Mouse (Mus musculus): Measurements from ENCODE around the gene Pzp. TPM values are rescaled to one million over a fixed set of nuclear protein-coding genes. Genes with fewer than 3 reads are reported as not detected.

Pzp gene
- polyA plus RNA-seq, 1 experiment: not detected

DNA sequence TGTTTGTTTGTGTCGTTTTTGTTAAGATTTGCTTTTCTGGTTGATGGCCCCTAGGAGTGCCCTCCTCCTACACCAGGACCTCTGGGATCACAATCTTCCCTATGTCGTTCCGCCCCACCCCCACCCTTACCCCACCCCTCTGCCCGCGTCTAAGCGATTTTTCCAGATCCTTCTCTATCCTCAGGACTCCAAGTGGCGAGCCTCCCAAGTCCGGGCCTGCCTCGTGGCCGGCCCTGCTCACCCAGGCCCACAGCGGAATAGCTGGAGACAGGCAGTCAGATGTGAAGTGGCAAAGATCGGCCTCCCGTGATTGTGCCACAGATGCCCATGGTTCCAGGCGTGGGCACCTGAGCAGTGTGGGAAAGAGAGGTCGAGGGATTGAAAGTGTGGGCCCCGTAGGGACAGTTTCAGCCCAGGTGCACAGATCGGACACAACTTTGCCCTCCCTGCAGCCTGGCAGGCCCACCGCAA, 87.6 kb downstream of the Pzp start:
- Histone ChIP-seq H3K79me3 (ENCODE audit: low read depth) (peaks cover 35% of the 10 kb centered on the region), H3K79me2 (ENCODE audit: control insufficient read depth, insufficient read depth) (peaks cover 43% of the 10 kb centered on the region), H3K27me3 (ENCODE audit: control insufficient read depth, insufficient read depth, insufficient read length) (no peaks in the 10 kb centered on the region), H3K36me3 (ENCODE audit: control insufficient read depth, insufficient read depth) (peaks cover 29% of the 10 kb centered on the region), H3K4me3 (ENCODE audit: insufficient read depth, poor library complexity, severe bottlenecking) (peak overlapping the region; percentile 92), H3ac (ENCODE audit: control insufficient read depth, insufficient read length, low read depth) (peak overlapping the region; percentile 58)
- TF ChIP-seq MYOD1 (IDR thresholded peaks at IDR 0.05; ENCODE audit: control insufficient read depth, insufficient read length, low read depth) (no peak), CTCF (IDR thresholded peaks at IDR 0.05; ENCODE audit: control insufficient read depth, insufficient read depth, insufficient read length) (no peak), USF1 (IDR thresholded peaks at IDR 0.05; ENCODE audit: low read depth) (no peak), FOSL1 (IDR thresholded peaks at IDR 0.05; ENCODE audit: insufficient read depth, low read length, poor library complexity, severe bottlenecking) (no peak), MAX (IDR thresholded peaks at IDR 0.05) (no peak), MYOG (IDR thresholded peaks at IDR 0.05; ENCODE audit: control insufficient read depth, extremely low read depth, insufficient read length) (no peak), CEBPB (IDR thresholded peaks at IDR 0.05; ENCODE audit: low read depth) (no peak)

DNA sequence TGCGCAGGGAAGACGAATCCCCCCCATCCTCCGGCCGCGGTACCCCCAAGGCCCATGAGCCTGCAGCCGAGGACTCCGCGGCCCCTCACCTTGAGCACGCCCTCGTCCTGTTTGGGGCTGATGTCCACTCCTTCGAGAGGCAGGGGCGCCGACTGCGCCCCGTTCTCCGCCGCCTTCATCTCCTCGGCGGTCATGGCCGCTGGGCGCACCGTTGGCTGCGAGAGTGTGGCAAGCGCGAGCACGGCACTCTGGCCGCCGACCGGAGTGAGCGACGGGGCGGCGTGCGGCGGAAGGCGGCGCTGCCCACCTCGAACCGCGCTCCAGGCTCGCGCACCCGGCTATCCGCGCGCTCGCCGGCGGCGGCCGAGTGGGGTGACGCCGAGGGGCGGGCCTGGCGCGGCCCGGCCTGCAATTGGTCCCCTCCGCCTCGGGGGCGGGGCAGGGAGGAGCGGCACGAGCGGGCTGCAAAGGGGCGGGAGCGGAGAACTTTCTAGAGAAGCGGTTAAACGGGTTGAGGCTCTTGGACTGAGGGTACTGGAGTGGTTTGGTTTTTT, 88.1 kb downstream of the Pzp start, which contains the start of gene Fkbp4:
Gene Fkbp4, minus strand, starts transcription at position 361 of the 554 bp plus-strand sequence.
- peaks cover 43% of the 10 kb centered on the region for H3K79me2 ChIP-seq (ENCODE audit: control insufficient read depth, insufficient read depth)
- peak within 1 kb of the TSS; percentile 92 for H3K4me3 ChIP-seq (ENCODE audit: insufficient read depth, poor library complexity, severe bottlenecking)
- TF ChIP-seq MYOD1 (IDR thresholded peaks at IDR 0.05; ENCODE audit: control insufficient read depth, insufficient read length, low read depth) (no peak), MAX (IDR thresholded peaks at IDR 0.05) (no peak), MYOG (IDR thresholded peaks at IDR 0.05; ENCODE audit: control insufficient read depth, extremely low read depth, insufficient read length) (no peak), FOSL1 (IDR thresholded peaks at IDR 0.05; ENCODE audit: insufficient read depth, low read length, poor library complexity, severe bottlenecking) (no peak), CEBPB (IDR thresholded peaks at IDR 0.05; ENCODE audit: low read depth) (no peak), CTCF (IDR thresholded peaks at IDR 0.05; ENCODE audit: control insufficient read depth, insufficient read depth, insufficient read length) (no peak), USF1 (IDR thresholded peaks at IDR 0.05; ENCODE audit: low read depth) (no peak)
- peak within 1 kb of the TSS; percentile 91 for H3ac ChIP-seq (ENCODE audit: control insufficient read depth, insufficient read length, low read depth)
- H3K27me3 ChIP-seq (ENCODE audit: control insufficient read depth, insufficient read depth, insufficient read length): no peaks in the 10 kb centered on the region
- H3K79me3 ChIP-seq (ENCODE audit: low read depth): peaks cover 35% of the 10 kb centered on the region
- peaks cover 34% of the 10 kb centered on the region for H3K36me3 ChIP-seq (ENCODE audit: control insufficient read depth, insufficient read depth)

DNA sequence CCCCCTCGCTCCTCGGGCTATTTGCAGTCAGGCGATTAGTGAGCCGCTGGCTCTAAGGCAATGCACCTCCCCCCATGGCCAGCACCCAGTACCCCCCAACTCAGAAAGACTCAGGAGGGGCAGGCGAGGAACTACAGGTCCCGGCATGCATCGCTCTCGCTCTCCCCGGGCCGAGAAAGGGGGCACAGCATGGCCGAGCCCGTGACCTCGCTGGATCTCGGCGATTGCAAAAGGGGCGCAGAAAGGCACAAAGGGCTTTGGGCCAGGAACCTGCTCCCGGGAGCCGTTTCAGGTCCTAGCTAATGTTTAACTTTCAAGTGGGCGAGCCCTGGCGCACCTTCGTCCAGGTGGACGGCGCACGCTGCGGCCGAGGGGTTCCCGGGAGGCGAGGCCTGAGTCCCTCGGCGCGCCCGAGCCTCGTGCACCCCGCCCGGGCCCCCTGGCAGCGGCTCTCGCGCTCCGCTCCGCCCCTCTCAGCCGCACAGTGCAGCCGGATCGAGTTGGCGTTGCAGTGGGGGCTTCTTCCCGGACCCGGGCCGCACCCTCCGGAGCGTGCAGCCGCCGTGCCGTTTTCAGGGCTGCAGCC, 88.7 kb downstream of the Pzp start:
- peak overlapping the region; percentile 92 for H3K4me3 ChIP-seq (ENCODE audit: insufficient read depth, poor library complexity, severe bottlenecking)
- H3K27me3 ChIP-seq (ENCODE audit: control insufficient read depth, insufficient read depth, insufficient read length): no peaks in the 10 kb centered on the region
- H3K79me3 ChIP-seq (ENCODE audit: low read depth): peaks cover 35% of the 10 kb centered on the region
- TF ChIP-seq MAX (IDR thresholded peaks at IDR 0.05) (peak; percentile 28), USF1 (IDR thresholded peaks at IDR 0.05; ENCODE audit: low read depth) (no peak), MYOD1 (IDR thresholded peaks at IDR 0.05; ENCODE audit: control insufficient read depth, insufficient read length, low read depth) (no peak)
- H3K79me2 ChIP-seq (ENCODE audit: control insufficient read depth, insufficient read depth): peaks cover 43% of the 10 kb centered on the region
- H3ac ChIP-seq (ENCODE audit: control insufficient read depth, insufficient read length, low read depth): peak overlapping the region; percentile 91
- H3K36me3 ChIP-seq (ENCODE audit: control insufficient read depth, insufficient read depth): peaks cover 40% of the 10 kb centered on the region

DNA sequence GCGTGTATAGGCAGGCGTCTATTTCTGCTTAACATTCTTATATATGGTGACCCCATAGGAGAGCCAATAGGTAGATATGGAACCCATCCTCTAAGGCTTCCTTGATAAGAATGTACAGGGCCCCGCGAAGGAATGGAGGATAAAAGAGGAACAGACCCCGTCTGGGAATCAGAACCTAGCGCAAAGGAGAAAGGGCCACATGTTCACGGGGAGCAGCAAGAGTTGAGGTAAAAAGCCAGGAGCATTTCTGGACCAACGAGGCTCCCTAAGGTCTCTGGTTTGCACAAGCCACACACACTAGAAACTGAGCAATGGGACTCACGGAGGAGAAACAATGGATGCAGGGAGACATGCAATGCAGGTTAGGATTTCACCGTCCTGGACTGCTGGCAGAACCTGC, 89.2 kb downstream of the Pzp start:
- Histone ChIP-seq H3K79me3 (ENCODE audit: low read depth) (peaks cover 35% of the 10 kb centered on the region), H3K4me3 (ENCODE audit: insufficient read depth, poor library complexity, severe bottlenecking) (peak overlapping the region; percentile 92), H3K79me2 (ENCODE audit: control insufficient read depth, insufficient read depth) (peaks cover 43% of the 10 kb centered on the region), H3K36me3 (ENCODE audit: control insufficient read depth, insufficient read depth) (peaks cover 45% of the 10 kb centered on the region), H3ac (ENCODE audit: control insufficient read depth, insufficient read length, low read depth) (peak overlapping the region; percentile 91), H3K27me3 (ENCODE audit: control insufficient read depth, insufficient read depth, insufficient read length) (no peaks in the 10 kb centered on the region)
- TF ChIP-seq USF1 (IDR thresholded peaks at IDR 0.05; ENCODE audit: low read depth) (no peak), MYOD1 (IDR thresholded peaks at IDR 0.05; ENCODE audit: control insufficient read depth, insufficient read length, low read depth) (no peak), CEBPB (IDR thresholded peaks at IDR 0.05; ENCODE audit: low read depth) (no peak), MAX (IDR thresholded peaks at IDR 0.05) (no peak), MYOG (IDR thresholded peaks at IDR 0.05; ENCODE audit: control insufficient read depth, extremely low read depth, insufficient read length) (no peak), CTCF (IDR thresholded peaks at IDR 0.05; ENCODE audit: control insufficient read depth, insufficient read depth, insufficient read length) (no peak), FOSL1 (IDR thresholded peaks at IDR 0.05; ENCODE audit: insufficient read depth, low read length, poor library complexity, severe bottlenecking) (no peak)

DNA sequence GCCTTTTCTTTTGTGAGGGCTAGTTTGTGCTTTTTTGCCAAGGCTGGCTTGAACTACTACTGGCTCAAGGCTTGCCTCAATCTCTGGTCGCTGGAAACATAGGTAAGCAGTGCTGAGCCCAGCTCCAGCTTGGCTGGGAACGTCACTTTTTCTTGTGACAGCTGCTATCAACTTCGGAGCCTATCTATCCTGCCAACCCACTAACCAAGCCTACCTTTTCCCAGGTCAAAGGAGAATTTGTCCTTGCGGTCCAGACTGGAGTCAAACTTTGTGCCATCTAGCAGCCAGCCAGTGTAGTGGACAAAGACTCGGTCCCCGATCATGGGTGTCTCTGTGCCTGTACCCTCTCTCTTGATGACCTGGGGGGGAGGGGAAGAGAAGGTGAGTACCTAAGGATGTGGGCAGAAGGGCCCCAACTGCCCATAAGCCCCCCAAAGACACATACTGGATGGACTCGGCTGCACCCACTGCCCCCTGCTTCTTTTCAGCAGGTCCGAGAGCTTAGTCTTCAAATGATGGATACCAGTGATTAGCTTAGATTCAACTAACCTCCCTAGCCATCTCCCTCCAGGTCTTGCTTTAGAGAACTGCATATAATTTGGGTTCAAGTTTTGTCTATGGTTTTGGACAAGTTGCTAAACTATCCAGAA, 90.0 kb downstream of the Pzp start:
- no peaks in the 10 kb centered on the region for H3K27me3 ChIP-seq (ENCODE audit: control insufficient read depth, insufficient read depth, insufficient read length)
- peaks cover 43% of the 10 kb centered on the region for H3K79me2 ChIP-seq (ENCODE audit: control insufficient read depth, insufficient read depth)
- H3K4me3 ChIP-seq (ENCODE audit: insufficient read depth, poor library complexity, severe bottlenecking): peak overlapping the region; percentile 92
- H3ac ChIP-seq (ENCODE audit: control insufficient read depth, insufficient read length, low read depth): no peak overlapping the region
- no peak for TF ChIP-seq USF1 (IDR thresholded peaks at IDR 0.05; ENCODE audit: low read depth)
- TF ChIP-seq CTCF (IDR thresholded peaks at IDR 0.05; ENCODE audit: control insufficient read depth, insufficient read depth, insufficient read length): no peak
- H3K79me3 ChIP-seq (ENCODE audit: low read depth): peaks cover 35% of the 10 kb centered on the region
- peaks cover 53% of the 10 kb centered on the region for H3K36me3 ChIP-seq (ENCODE audit: control insufficient read depth, insufficient read depth)
